Mouse (Mus musculus): ENCODE data around the gene Art1.

Art1 gene

DNA sequence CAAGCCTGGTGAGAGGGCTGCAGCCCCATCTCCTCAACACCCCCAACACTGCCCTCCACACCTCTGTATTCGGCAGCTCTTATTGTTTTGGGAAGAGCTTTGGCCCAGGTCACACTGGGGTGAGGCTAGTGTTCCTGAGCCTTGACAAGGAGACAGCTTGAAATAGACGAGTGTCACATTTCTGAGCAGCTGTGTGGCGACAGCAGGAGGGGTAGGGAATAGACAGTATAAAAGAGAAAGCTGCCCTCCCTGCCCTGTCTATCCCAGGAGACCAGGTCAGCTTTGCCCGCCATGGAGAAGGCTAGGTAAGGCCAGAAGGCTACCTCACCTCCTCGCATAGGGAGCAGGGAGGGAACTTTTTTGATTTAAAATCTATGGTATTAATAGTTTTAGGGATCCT, at the start of gene Art1:
Gene Art1 (plus strand): TSS at position 257 of the 400 bp plus-strand sequence.
- DNase-seq (ENCODE audit: extremely low spot score) = peak; percentile 19

DNA sequence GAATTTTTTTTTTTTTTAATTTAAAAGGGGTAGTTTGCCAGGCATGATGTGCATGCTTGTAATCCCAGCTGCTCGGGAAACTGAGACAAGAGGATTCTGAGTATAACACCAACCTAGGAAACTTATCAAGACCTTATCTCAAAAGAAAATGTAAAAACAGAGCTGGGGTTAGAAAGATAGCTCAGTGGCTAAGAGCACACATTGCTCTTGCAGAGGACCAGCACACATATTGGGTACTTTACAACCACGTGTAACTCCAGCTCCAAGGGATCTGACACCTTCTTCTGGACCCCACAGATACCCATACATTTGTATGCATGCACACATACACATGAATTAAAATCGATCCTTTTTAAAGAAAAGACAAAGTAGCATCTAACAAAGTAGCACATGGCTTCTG, 40.2 kb upstream of the Art1 start:
- no peak for DNase-seq (ENCODE audit: extremely low spot score)

DNA sequence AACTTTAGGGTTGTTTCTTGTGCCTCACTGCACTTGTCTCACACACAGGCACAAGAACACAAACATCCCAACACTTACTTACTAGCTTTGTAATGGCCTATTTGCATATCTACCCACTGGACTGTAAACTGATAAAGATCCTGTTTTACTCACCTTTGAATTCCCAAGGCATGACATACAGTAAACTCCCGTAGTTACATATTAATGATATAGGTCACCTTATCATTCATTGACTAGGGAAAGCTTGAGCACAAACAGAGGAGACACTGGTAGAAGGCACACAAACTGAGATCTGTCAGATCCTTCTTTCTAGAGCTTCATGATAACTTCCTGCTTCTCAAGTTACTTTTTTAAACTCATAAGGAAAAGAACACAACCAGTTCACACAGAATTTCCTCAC, 39.3 kb upstream of the Art1 start:
- no peak for DNase-seq (ENCODE audit: extremely low spot score)

DNA sequence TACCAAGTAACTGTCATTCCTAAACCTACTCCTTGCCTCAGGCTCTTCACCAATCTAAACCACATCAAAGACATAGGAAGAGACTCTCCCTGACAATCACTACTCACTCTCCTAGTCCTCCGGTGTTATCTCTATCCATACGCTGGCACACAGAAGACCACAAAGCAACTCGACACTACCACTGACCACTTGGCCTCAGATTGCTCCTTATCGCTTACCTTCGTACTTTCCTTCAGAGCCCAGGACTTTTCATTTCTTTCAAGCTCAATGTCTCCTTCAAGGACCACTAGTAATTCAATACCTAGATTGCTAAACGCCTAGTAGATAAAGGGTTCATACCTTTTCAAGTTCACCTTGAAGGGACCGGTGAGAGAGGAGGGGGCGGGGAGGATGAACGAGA, 37.7 kb upstream of the Art1 start:
- no peak for DNase-seq (ENCODE audit: extremely low spot score)

DNA sequence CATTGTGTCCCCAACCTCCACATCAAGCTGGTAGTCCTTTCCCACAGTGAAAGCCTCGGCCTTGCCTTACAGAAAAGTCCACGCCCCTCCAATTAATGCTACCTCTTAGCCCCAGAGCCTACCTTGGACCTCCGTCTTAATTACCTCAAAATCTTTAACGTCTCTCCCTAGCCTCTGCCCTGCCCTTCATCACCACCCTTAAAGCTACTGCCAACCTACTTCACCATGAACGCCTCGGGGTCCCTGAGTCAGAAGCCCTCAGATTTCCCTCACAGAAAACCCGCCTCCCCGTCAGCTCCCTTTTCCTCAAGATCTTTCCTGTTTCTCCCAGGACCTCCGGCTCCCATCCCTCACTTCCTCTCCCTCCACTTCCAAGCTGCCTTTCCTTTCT, 36.9 kb upstream of the Art1 start:
- no peak for DNase-seq (ENCODE audit: extremely low spot score)

DNA sequence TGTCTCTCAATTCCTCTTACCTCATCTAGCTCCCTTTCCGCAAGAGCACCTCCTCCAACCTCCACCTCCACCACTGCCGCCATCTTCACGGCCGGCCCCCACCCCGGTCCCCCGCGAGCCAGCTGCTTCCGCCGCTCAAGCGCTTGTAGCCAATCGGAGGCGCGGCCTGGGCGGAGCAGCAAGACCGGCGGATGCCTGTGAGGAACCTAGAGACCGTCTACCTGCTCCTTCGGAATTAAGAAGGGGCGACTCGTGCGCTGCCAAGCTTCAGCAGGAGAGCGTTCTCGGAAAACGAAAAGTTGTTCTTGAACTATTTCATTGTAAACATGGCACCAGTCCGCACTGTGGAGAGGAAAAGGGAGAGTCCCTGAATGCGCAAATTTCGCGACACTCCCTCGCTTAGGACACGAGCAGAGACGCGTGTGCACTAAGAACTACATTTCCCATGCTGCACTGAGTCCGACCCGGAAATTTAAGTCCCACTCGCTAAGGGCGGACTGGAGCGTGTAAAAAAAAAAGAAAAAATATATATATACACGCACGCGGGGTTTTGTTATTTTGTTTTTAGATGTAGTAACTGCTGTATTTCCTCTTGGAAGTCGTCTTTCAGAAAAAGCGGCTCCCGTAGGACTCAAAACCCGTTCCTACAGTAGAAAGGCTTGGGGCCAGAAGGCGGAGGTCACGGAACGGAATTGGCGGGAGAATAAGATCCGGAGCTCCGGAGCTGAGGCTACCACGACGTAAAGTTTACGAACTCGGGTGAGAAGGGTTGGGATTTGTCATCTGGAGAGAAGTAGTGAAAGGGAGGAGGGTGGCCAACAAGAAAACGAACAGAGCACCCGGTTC, 36.3 kb upstream of the Art1 start, which contains the start of the genes Rnf121, Xndc1 and Xntrpc:
Gene Rnf121 (minus strand): TSS at position 424 of the 846 bp plus-strand sequence.
Gene Xndc1 (plus strand): TSS at position 466 of the 846 bp plus-strand sequence.
Gene Xntrpc (plus strand): TSS at position 668 of the 846 bp plus-strand sequence.
- peak; percentile 95 for DNase-seq (ENCODE audit: extremely low spot score)

DNA sequence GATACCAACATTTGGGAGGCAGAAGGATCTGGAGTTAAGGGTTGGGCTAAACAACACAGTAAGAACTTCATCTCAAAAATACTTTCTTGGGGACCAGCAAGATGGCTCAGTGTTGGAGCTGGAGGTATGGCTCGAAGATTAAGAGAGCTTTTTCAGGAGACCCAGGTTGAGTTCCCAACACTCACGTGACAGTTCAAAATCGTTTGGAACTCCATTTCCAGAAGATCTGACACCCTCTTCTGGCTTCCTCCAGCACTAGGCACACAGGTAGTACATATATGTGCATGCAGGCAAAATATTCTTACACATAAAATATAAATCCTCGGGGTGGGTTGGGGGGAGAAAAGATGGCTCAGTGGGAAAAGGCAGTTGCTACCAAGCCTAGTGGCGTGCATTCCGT, 35.2 kb upstream of the Art1 start:
- DNase-seq (ENCODE audit: extremely low spot score) = no peak

DNA sequence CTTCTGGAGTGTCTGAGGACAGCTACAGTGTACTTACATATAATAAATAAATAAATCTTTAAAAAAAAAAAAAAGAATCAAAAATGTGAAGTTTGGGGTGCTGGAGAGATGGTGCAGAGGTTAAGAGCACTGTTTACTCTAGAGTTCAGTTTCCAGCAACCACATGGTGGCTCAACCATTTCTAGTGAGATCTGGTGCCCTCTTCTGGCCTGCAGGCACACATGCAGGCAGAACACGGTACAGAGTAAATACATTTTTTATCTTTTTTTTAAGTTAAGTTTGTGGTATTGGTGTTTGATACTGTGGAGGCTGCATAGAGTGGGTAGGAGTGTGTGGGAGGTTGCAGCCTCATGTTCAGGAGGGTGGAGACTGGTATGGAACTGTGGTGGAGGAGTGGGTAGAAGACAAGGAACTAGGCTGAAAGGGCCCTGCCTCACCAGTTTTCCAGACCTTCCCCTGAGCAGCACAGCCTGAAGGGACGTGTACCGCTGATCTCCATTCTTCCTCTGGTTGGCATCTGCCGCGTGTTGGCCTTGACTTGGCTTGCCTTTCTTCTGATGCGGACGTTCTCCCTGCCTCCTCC, 24.7 kb upstream of the Art1 start:
- no peak for DNase-seq (ENCODE audit: extremely low spot score)

DNA sequence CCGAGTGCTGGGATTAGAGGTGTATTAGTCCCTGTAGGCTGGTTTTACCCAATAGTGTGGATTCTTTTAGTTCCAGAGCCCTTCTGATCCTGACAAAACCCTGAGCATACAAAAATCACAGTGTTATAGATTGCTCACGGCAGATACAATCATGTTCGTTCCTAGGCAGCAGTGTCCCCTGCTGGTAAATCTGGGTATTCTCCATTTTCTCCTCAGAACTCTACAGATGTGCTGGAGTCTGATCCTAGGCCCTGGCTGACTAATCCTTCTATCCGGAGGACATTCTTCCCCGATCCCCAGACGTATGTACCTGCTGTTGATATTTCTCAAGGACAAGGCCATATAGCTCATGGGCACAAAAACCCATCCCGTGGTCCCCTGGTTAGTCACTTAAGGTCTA, 23.0 kb upstream of the Art1 start:
- no peak for DNase-seq (ENCODE audit: extremely low spot score)

DNA sequence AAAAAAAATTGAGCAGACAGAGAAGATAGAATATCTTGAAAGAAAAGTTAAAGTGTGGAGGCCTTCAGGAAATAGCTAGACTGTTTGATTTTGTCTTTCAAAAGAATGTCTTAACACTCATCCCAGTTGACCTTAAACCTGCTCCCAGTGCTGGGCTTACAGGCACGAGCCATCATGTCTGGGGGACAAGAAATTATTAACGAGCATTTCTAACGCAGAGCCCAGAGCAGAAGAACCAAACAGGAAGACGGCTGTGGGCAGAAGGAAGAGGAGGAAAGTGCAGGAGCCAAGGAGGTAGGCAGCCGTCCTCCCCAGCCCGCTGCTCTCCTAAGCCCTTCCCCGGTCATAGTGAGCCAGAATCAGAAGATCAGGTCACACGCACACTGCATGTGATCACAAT, 21.2 kb upstream of the Art1 start:
- DNase-seq (ENCODE audit: extremely low spot score) = no peak

DNA sequence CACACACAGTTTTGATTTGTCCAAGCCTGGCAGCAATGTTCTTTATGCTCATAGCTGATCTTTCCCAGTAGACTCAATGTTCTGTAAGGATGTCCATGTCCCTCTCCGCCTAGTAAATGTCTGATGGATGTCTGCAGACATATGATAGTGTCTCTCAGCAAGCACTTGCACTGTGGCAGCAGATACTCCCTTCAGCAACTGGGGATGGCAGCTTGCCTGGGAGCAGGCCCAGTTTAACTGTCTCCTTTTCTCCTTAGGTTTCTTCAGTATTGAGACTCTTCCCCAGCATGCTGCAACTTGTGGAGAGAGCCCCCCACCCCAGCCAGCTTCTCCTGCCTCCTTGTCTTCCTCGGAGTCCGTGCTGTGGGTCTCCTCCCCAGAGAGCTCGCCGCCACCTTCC, 19.8 kb upstream of the Art1 start:
- no peak for DNase-seq (ENCODE audit: extremely low spot score)

DNA sequence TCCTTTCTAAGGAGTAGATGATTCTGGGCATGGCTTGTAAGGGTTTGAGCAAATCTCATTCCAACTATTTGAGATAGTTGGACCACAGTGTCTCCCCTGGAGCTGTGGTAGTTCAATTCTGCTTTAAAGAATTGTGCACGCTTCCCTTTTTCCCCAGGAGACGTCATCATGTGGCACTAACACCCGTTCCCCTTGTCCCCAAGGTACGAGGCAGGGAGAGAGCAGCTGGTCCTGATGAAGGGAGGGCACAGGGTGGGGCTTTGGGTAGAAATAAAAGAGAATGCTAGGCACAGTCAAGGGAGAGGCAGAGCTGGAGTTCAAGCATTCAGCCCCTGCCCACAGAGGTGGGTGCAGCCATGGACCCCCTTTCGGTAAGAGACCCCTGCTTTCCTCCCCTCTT, 18.7 kb upstream of the Art1 start, which contains the start of gene Trpc2:
Gene Trpc2 (plus strand): TSS at position 301 of the 400 bp plus-strand sequence.
- DNase-seq (ENCODE audit: extremely low spot score) = no peak

DNA sequence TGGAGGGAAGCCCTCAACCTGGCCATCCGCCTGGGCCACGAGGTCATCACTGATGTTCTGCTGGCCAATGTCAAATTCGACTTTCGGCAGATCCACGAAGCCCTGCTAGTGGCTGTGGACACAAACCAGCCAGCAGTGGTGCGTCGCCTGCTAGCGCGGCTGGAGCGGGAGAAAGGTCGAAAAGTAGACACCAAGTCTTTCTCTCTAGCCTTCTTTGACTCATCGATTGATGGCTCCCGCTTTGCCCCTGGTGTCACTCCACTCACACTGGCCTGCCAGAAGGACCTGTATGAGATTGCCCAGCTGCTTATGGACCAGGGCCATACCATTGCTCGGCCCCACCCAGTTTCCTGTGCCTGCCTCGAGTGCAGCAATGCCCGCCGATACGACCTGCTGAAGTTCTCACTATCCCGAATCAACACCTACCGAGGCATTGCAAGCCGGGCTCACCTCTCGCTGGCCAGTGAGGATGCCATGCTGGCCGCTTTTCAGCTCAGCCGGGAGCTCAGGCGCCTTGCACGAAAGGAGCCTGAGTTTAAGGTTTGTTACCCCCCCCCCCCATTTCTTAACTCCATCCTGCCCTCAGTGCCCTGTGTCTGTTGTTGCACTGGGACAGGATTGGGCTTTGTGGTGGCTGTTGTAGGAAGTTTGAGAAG, 17.4 kb upstream of the Art1 start:
- no peak for DNase-seq (ENCODE audit: extremely low spot score)

DNA sequence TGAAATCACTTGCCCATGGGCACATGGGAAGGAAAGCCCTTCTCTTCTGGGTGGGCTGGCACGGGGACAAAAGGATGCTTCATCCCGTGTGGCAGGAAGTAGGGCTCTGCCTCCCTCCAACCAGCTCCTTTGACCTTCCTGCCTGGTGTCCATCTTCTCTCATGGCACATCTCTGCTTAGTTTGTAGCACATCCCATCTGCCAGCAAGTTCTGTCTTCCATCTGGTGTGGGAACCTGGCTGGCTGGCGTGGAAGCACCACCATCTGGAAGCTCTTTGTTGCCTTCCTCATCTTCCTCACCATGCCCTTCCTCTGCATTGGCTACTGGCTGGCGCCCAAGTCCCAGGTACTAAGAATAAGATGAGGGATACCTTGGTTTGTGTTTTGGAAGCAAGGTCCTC, 14.2 kb upstream of the Art1 start:
- no peak for DNase-seq (ENCODE audit: extremely low spot score)

DNA sequence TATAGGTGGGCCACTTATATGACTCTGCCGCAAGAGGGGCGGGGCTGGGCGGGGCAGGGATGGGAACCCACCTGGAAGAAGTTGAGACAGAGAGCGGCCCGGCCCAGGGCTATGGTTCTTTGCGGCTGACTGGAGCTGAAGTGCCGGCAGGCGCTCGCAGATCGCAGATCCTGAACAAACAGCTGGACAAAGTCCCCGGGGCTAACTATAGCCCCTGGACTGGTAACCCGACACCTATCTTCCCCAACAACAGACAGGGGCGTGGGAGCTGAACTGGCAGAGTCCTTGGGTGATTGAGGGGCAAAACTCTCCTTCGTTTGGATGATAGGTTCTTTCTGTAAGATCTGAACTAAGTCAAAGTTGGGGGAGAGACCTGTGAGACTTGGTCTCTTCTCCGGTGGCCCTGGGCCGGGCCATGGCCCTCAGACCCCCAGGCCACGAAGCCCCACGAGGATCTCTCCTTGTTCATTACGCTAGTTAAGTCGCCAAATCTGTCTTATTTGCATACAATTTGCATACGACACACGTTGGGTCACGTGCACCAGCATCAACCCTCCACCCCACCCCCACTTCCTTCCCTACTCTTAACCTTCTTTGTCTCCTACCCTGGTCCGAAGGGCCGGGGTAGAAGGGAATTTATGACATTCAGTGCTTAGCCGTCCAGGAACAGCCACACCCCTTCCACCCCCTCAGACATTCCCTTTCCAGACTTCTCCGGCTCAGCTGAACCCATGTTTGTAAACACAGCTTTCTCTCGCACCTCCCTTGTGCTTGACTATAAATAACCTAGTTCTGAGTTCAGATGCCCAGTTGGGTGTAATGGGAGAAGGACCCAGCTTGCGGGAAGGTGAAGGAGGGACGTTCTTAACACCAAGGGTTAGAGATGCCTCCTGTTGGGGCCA, 1.5 kb upstream of the Art1 start:
- DNase-seq (ENCODE audit: extremely low spot score) = peak; percentile 74

DNA sequence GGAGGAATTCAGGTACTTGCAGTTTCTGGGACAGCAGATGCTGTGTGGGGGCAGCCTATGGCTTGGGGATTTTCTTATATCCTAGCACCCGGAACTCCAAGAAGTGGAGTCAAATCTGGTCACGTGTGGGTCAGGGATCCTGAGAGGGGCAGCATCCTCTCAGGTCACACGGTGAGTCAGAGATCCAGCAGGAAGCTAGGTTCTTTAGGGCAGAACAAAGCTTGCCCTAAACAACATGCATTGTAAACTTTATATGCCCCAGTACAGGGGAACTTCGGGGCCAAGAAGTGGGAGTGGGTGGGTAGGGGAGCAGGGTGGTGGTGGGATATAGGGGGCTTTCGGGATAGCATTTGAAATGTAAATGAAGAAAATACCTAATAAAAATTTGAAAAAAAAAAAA, 675 bp upstream of the Art1 start:
- no peak for DNase-seq (ENCODE audit: extremely low spot score)

DNA sequence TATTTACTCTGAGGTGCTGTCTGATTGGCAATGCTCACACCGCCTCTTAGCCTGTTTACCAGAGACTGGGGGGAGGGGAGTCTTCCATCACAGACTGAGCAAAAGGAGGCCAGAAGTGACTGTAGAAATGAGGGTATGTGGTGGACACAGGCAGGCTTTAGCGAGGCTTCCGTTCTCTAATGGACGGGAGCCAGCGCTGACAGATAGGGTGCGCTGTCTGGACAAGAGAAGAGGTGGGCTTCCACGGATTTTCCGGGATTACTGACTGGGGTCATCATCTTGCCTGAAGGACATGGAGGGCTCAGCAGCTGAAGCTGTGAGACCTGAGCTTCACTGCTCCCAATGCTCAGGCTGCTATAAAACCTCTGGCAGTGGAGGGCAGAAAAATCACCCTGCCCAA, 698 bp downstream of the Art1 start:
- peak; percentile 22 for DNase-seq (ENCODE audit: extremely low spot score)

DNA sequence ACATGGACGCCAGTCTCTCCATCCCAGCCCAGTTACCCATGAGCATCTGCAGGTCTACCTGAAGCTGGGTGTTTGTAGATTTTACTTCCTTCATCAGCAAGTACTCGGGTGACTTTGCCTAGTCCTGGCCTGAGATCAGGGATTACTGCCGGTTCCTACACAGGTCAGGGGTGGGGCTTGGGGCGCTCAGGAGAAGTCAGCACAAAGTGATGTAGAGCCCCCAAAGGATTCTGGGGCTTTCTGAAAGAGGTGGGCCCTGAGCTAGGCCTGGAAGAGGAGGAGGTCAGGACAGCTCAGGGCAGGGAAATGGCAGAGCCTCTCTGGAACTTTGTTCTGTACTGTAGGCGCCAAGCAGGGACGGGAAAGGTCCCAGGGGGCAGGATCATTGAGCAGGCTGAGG, 1.2 kb downstream of the Art1 start:
- DNase-seq (ENCODE audit: extremely low spot score) = peak; percentile 17

DNA sequence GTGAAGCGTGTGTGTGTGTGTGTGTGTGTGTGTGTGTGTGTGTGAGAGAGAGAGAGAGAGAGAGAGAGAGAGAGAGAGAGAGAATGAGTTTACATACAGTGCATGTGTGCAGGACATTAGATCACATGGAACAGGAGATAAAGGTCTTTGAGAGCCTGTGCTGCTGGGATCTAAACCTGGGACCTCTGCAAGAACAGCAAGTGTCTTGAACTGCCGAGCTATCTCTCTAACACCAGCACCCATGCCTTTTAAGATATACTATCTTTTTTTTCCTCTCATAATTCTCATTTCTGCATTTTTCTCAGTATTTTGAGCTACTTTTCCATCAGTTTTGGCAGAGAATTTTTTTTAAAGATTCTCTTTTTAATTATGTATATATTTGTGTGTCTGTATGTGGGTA, 2.0 kb downstream of the Art1 start:
- DNase-seq (ENCODE audit: extremely low spot score) = no peak

DNA sequence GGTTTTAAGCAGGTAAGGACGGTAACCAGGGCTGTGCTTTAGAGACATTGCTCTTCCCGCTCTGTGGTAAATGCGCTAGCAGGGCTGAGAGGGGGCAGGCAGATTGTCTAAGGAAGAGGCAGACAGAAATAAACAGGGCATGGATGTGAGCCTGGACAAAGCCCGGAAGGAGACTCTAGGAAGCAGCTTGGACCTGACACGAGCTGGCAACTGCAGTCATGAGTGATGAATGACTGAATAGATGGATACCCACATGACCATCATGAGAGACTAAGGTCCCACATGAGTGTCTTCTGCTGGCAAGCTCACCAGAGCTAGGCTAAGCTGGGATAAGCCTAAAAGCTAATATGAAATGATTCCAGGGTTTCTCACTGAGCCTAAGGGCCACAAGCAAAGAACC, 2.6 kb downstream of the Art1 start:
- no peak for DNase-seq (ENCODE audit: extremely low spot score)

DNA sequence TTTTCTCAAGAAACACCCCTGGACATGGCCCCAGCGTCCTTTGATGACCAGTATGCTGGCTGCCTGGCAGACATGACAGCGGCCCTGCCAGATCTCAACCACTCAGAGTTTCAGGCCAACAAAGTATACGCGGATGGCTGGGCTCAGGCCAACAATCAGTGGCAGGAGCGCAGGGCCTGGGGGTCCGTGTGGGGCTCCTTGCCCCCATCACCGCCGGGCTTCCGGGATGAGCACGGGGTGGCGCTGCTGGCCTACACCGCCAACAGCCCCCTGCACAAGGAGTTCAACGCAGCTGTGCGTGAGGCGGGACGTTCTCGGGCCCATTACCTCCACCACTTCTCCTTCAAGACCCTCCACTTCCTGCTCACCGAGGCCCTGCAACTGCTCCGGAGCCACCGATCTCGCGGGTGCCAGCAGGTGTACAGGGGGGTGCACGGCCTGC, 5.2 kb downstream of the Art1 start:
- peak; percentile 39 for DNase-seq (ENCODE audit: extremely low spot score)

DNA sequence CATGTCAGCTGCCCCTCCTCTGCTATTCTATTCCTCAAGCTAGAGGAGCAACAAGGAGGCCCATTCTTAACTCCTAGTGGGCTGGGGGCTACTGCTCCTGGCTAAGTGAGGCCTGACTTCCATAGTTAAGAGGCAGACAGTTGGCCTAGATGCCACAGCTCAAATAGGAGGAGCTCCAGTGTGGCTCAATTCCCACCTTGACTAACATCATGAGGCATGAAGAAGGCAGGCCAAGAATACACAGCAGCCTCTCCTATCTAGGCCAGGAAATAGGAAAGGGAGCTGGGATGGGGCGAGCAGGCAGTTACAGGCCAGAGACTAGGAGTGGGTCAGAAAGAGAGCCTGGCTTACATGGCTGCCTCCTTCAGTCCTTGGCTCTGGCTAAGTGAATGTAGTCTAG, 6.7 kb downstream of the Art1 start:
- no peak for DNase-seq (ENCODE audit: extremely low spot score)
